ENCODE assay signal across 8 mouse cellular contexts in genomic region chr16:10411764-10412746, GRCm38 (mm10). TPM values are rescaled to one million over a fixed set of nuclear protein-coding genes. Genes with fewer than 3 reads are reported as not detected.
A peak's percentile ranks its signal among the peaks of the same experiment; 100 is the strongest.
DNase-seq lines count a peak whose midpoint lies in the region; ATAC-seq and TF ChIP-seq lines count a peak whose summit lies in the region.

Nubp1 (plus strand) TSS chr16:10411948.

- 3% methylated on average over 55 of the region's 56 CpGs for WGBS in forebrain, embryonic 16.5 days
- 2% methylated on average over 56 of the region's 56 CpGs for WGBS in lung, embryonic 14.5 days
- WGBS in olfactory bulb, adult 2 months = 3% methylated on average over 56 of the region's 56 CpGs
- WGBS in thymus, adult 2 months = 3% methylated on average over 56 of the region's 56 CpGs

- peak within 1 kb of the TSS; percentile 56 for H3K4me2 ChIP-seq in forebrain, embryonic 16.5 days (ENCODE audit: low read length)
- H3K4me2 ChIP-seq in lung, embryonic 14.5 days = peak within 1 kb of the TSS; percentile 82

- peak within 1 kb of the TSS; percentile 84 to 88 for H3K4me3 ChIP-seq in ES-E14 (ENCODE audit: insufficient read depth in 1 of 2, low read depth in 1 of 2, low read length in 2 of 2, poor library complexity in 1 of 2, severe bottlenecking in 1 of 2)
- H3K4me3 ChIP-seq in forebrain, embryonic 16.5 days (replicated peaks; ENCODE audit: low read length) = peak within 1 kb of the TSS; percentile 77
- peak within 1 kb of the TSS; percentile 98 for H3K4me3 ChIP-seq in layer of hippocampus, adult 2 months
- H3K4me3 ChIP-seq in lung, embryonic 14.5 days (ENCODE audit: low read depth, low read length) = peak within 1 kb of the TSS; percentile 69
- peak within 1 kb of the TSS; percentile 76 for H3K4me3 ChIP-seq in olfactory bulb, adult 2 months (ENCODE audit: insufficient read depth, low read depth, low read length)
- H3K4me3 ChIP-seq in thymus, adult 2 months (ENCODE audit: control insufficient read depth, insufficient read depth, low read length) = peak within 1 kb of the TSS; percentile 62

- H3K36me3 ChIP-seq in ES-E14 (ENCODE audit: control insufficient read depth, insufficient read depth, low read length, poor library complexity, severe bottlenecking) = peaks cover 17% of the 10 kb centered on the region; the same call in 1 of the 2 replicates
- peaks cover 8% of the 10 kb centered on the region for H3K36me3 ChIP-seq in forebrain, embryonic 16.5 days (ENCODE audit: control insufficient read depth, insufficient read depth)
- peaks cover 39% of the 10 kb centered on the region for H3K36me3 ChIP-seq in lung, embryonic 14.5 days (ENCODE audit: insufficient read depth)
- H3K36me3 ChIP-seq in thymus, adult 2 months (ENCODE audit: control insufficient read depth, insufficient read depth, low read length) = peaks cover 8% of the 10 kb centered on the region

- H3K9ac ChIP-seq in ES-E14 (ENCODE audit: insufficient read depth, low read depth, low read length, poor library complexity, severe bottlenecking) = peak within 1 kb of the TSS; percentile 96
- peak within 1 kb of the TSS; percentile 80 for H3K9ac ChIP-seq in forebrain, embryonic 16.5 days (replicated peaks; ENCODE audit: low read depth, low read length)
- H3K9ac ChIP-seq in lung, embryonic 14.5 days = peak within 1 kb of the TSS; percentile 70

- TF ChIP-seq CTCF in layer of hippocampus, adult 2 months (conservative IDR thresholded peaks at IDR 0.05) = peak; percentile 27
- no peak for TF ChIP-seq CTCF in lung, embryonic 14.5 days (IDR thresholded peaks at IDR 0.05; ENCODE audit: low read depth)
- TF ChIP-seq CTCF in olfactory bulb, adult 2 months (IDR thresholded peaks at IDR 0.05; ENCODE audit: insufficient read depth, low read depth, low read length) = no peak
- TF ChIP-seq CTCF in thymus, adult 2 months (IDR thresholded peaks at IDR 0.05; ENCODE audit: borderline replicate concordance, control insufficient read depth, extremely low read depth, insufficient read depth, low read length, poor library complexity) = peak; percentile 77; the same call in 1 of the 2 replicates

- in situ Hi-C loops in ES-E14 (cut with MboI; ENCODE audit: low sequenced_read_pairs in 2 of 2, unreplicated experiment in 2 of 2) = loop anchor here in 1 of 2 experiments (10.0 kb wide), 2 partner anchors 103 to 373 kb away; partner anchors contain the start of genes Socs1 and Tnp2

- peak; percentile 93 for DNase-seq in ES-E14 (ENCODE audit: low read depth, low spot score)
- peak; percentile 95 for DNase-seq in cerebellum, adult 11-12 months
- peak; percentile 92 to 97 for DNase-seq in heart, postnatal 36 days
- DNase-seq in layer of hippocampus, adult 2 months (ENCODE audit: low spot score in 2 of 2) = peak; percentile 90 to 92
- peak; percentile 98 for DNase-seq in lung, embryonic 14.5 days
- DNase-seq in thymus, adult 2 months = peak; percentile 89

- H3K27ac ChIP-seq in ES-E14 (ENCODE audit: insufficient read depth, low read depth, low read length, poor library complexity, severe bottlenecking) = peak within 1 kb of the TSS; percentile 92
- peak within 1 kb of the TSS; percentile 93 for H3K27ac ChIP-seq in forebrain, embryonic 16.5 days (ENCODE audit: low read length)
- H3K27ac ChIP-seq in layer of hippocampus, adult 2 months = peak within 1 kb of the TSS; percentile 91
- H3K27ac ChIP-seq in lung, embryonic 14.5 days (ENCODE audit: low read depth) = peak within 1 kb of the TSS; percentile 96
- H3K27ac ChIP-seq in olfactory bulb, adult 2 months (ENCODE audit: insufficient read depth, low read depth, low read length) = peak within 1 kb of the TSS; percentile 47; the same call in 1 of the 2 replicates
- H3K27ac ChIP-seq in thymus, adult 2 months (ENCODE audit: control insufficient read depth, insufficient read depth, low read length) = no peak within 1 kb of the TSS

- peaks cover 3 to 7% of the 10 kb centered on the region in 2 experiments; a peak in 2 of 4 replicates for H3K4me1 ChIP-seq in ES-E14 (ENCODE audit: control insufficient read depth in 2 of 2, insufficient read depth in 2 of 2, low read length in 2 of 2, poor library complexity in 1 of 2)
- peaks cover 11% of the 10 kb centered on the region for H3K4me1 ChIP-seq in forebrain, embryonic 16.5 days (replicated peaks; ENCODE audit: control insufficient read depth, insufficient read depth, low read length)
- no peaks in the 10 kb centered on the region; the same call in 1 of the 2 replicates for H3K4me1 ChIP-seq in lung, embryonic 14.5 days (ENCODE audit: insufficient read depth)
- no peaks in the 10 kb centered on the region for H3K4me1 ChIP-seq in olfactory bulb, adult 2 months (ENCODE audit: control insufficient read depth, insufficient read depth, low read length)
- H3K4me1 ChIP-seq in thymus, adult 2 months (replicated peaks; ENCODE audit: control insufficient read depth, insufficient read depth, low read length) = no peaks in the 10 kb centered on the region

- H3K9me3 ChIP-seq in ES-E14 (ENCODE audit: control insufficient read depth, insufficient read depth, low read depth, low read length) = no peaks in the 10 kb centered on the region
- no peaks in the 10 kb centered on the region for H3K9me3 ChIP-seq in forebrain, embryonic 16.5 days (ENCODE audit: control insufficient read depth, low read length)
- no peaks in the 10 kb centered on the region for H3K9me3 ChIP-seq in lung, embryonic 14.5 days (ENCODE audit: low read depth, low read length)

- peak; percentile 97 for ATAC-seq in forebrain, embryonic 16.5 days
- ATAC-seq in lung, embryonic 14.5 days (ENCODE audit: insufficient read depth) = peak; percentile 97

- H3K27me3 ChIP-seq in forebrain, embryonic 16.5 days (replicated peaks; ENCODE audit: control insufficient read depth, insufficient read depth, low read length) = peaks cover 3% of the 10 kb centered on the region; the same call in 1 of the 2 replicates
- no peaks in the 10 kb centered on the region for H3K27me3 ChIP-seq in lung, embryonic 14.5 days (ENCODE audit: insufficient read depth, low read length)
- no peaks in the 10 kb centered on the region for H3K27me3 ChIP-seq in thymus, adult 2 months (ENCODE audit: control insufficient read depth, insufficient read depth, low read length)

- TF ChIP-seq POLR2A in olfactory bulb, adult 2 months (IDR thresholded peaks at IDR 0.05; ENCODE audit: insufficient read depth, low read depth, low read length) = peak; percentile 93; the same call in 1 of the 2 replicates
- no peak; the same call in none of the 2 replicates for TF ChIP-seq POLR2A in thymus, adult 2 months (IDR thresholded peaks at IDR 0.05; ENCODE audit: control insufficient read depth, extremely low read depth, insufficient read depth, low read length, poor library complexity)

- intact Hi-C loops in heart, postnatal 36 days (cut with DNase I) = no loop called here

TF ChIP-seq in ES-E14, 5 proteins besides CTCF, POLR2A, EP300 and RAD21:
- TF ChIP-seq ZNF384 (IDR thresholded peaks at IDR 0.05; ENCODE audit: low read depth, low read length) (no peak), HCFC1 (IDR thresholded peaks at IDR 0.05; ENCODE audit: borderline replicate concordance, insufficient read depth, low read length) (peak; percentile 77), CHD2 (IDR thresholded peaks at IDR 0.05; ENCODE audit: low read depth, low read length) (no peak)

RNA-seq across cellular contexts. Expression of gene Nubp1, which starts in this region (rescaled TPM):
- total RNA-seq in ES-E14 (2012; rRNA removed) = 53.5 and 67.4 TPM in 2 replicates
- polyA plus RNA-seq in forebrain, embryonic 16.5 days (2015; fragmentation: Nextera tagmentation; extraction: Ambion mirVana) = 47.7 and 48.9 TPM in 2 replicates
- 1 to 10 TPM; 8.9 to 9.0 TPM for total RNA-seq in heart, postnatal 36 days (2021)
- 10 to 100 TPM; 15.5 to 17.8 TPM for total RNA-seq in layer of hippocampus, adult 2 months (2021)
- 82.8 and 83.6 TPM in 2 replicates for polyA plus RNA-seq in lung, embryonic 14.5 days (2014; fragmentation: Nextera tagmentation; extraction: Ambion mirVana)
- polyA plus RNA-seq in olfactory bulb, adult 2 months (2012; ENCODE audit: insufficient read depth, insufficient read length, low replicate concordance, missing spikeins) = not detected in 2 replicates
- polyA plus RNA-seq in thymus, adult 2 months (2012; rRNA removed) = 62.3 and 67.4 TPM in 2 replicates

Comparison
In these comparisons a context has a peak if more than half of its experiments do, and no peak if none do; other contexts are left out.
1. CTCF ChIP-seq: peak in layer of hippocampus, adult 2 months (single experiment) and thymus, adult 2 months (single experiment); none in lung, embryonic 14.5 days (single experiment) and olfactory bulb, adult 2 months (single experiment).
2. Peak in every context shown above with its lines, with median percentiles within 50 percentile points of each other: DNase-seq, H3K4me3 ChIP-seq and H3K9ac ChIP-seq.